Mouse (Mus musculus) bone marrow, adult 2 months (tissue): ENCODE results near the gene Gm5244.

Source experiments
- CTCF ChIP-seq: fragments of 200-500 bp; IDR thresholded peaks from 2 replicates; pipeline ENCODE4 v1.5.1; 2011; ENCODE audit warnings: low read length, control low read depth; ENCODE audit not compliant: control insufficient read depth, insufficient read depth
- POLR2A ChIP-seq: fragments of 200-500 bp; IDR thresholded peaks from 2 replicates; pipeline ENCODE4 v1.6.1; 2011; ENCODE audit warnings: low read depth, mild to moderate bottlenecking, control low read depth, low read length, borderline replicate concordance; ENCODE audit not compliant: control insufficient read depth

DNA sequence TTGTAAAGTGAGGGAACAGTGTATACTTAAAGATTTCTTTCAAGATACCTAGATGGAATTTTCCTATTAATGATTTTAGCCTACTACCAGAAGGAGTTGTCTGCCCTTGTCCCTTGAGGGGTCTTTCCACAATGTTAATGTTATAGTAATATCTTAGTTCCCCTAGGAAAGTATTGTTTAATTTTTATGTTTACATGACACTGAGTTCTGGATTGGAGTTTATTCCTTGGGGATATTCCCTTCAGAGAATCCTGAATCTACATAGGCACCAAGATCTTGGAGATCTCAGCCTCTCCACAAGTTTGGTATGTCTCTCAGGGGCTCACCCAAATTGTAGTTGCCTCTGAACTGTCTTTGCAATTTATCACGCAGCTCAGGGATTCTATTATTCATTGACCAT, 10.5 kb downstream of the Gm5244 start, which contains the start of gene Olfr1444:
- TF ChIP-seq CTCF (no peak), POLR2A (no peak)
